Mouse (Mus musculus): ENCODE results near the gene Socs3.
A peak's percentile ranks its signal among the peaks of the same experiment; 100 is the strongest.

The Socs3 gene

GRCm38 (mm10) chr11:117994250-117995057, 24.6 kb upstream of the Socs3 start:
- peak; percentile 96 for DNase-seq

- no peak for DNase-seq
Observed at GRCm38 (mm10) chr11:117993190-117994175, 23.6 kb upstream of the Socs3 start.

GRCm38 (mm10) chr11:117991502-117992470, 21.9 kb upstream of the Socs3 start:
- peak; percentile 98 for DNase-seq

- no peak for DNase-seq
Observed at GRCm38 (mm10) chr11:117989926-117990325, 20.1 kb upstream of the Socs3 start.

- no peak for DNase-seq
Observed at GRCm38 (mm10) chr11:117989241-117989640, 19.4 kb upstream of the Socs3 start.

GRCm38 (mm10) chr11:117987968-117988367, 18.1 kb upstream of the Socs3 start:
- DNase-seq, result no peak

- DNase-seq, result no peak
Observed at GRCm38 (mm10) chr11:117987032-117987451, 17.2 kb upstream of the Socs3 start.

- DNase-seq, result peak; percentile 99
Observed at GRCm38 (mm10) chr11:117986126-117987031, 16.5 kb upstream of the Socs3 start, which contains the start of gene Pgs1. Gene Pgs1, plus strand, starts transcription at chr11:117986292.

- no peak for DNase-seq
Observed at GRCm38 (mm10) chr11:117983770-117984169, 13.9 kb upstream of the Socs3 start.

GRCm38 (mm10) chr11:117982426-117982825, 12.6 kb upstream of the Socs3 start:
- no peak for DNase-seq

GRCm38 (mm10) chr11:117979388-117979787, 9.5 kb upstream of the Socs3 start:
- DNase-seq, result no peak

GRCm38 (mm10) chr11:117977694-117978360, 8.0 kb upstream of the Socs3 start:
- DNase-seq, result peak; percentile 86

GRCm38 (mm10) chr11:117976081-117976582, 6.3 kb upstream of the Socs3 start:
- peak; percentile 96 for DNase-seq

GRCm38 (mm10) chr11:117975211-117975967, 5.5 kb upstream of the Socs3 start:
- peak; percentile 90 for DNase-seq

GRCm38 (mm10) chr11:117974327-117975125, 4.7 kb upstream of the Socs3 start:
- peak; percentile 94 for DNase-seq

GRCm38 (mm10) chr11:117973569-117973968, 3.7 kb upstream of the Socs3 start:
- no peak for DNase-seq

GRCm38 (mm10) chr11:117972656-117973558, 3.1 kb upstream of the Socs3 start:
- DNase-seq, result no peak
